Mouse (Mus musculus): ENCODE results near the gene Rad51b. TPM values are rescaled to one million over a fixed set of nuclear protein-coding genes. Genes with fewer than 3 reads are reported as not detected.

The Rad51b gene
- total RNA-seq, 4 experiments from 2014 or later, result 0.35 to 0.74 (median 0.48) TPM

GRCm38 (mm10) chr12:79579018-79579585, 282.0 kb downstream of the Rad51b start:
- DNase-seq, result no peak

- no peak for DNase-seq
Measured at GRCm38 (mm10) chr12:79579837-79580236, 282.8 kb downstream of the Rad51b start.

- no peak for DNase-seq
Measured at GRCm38 (mm10) chr12:79584556-79585307, 287.6 kb downstream of the Rad51b start.

- DNase-seq, result no peak
Measured at GRCm38 (mm10) chr12:79585336-79585735, 288.3 kb downstream of the Rad51b start.

- DNase-seq, result no peak
Measured at GRCm38 (mm10) chr12:79588831-79589230, 291.7 kb downstream of the Rad51b start.

- no peak for DNase-seq
Measured at GRCm38 (mm10) chr12:79592206-79592605, 295.1 kb downstream of the Rad51b start.

GRCm38 (mm10) chr12:79596842-79597241, 299.8 kb downstream of the Rad51b start:
- DNase-seq, result no peak

- DNase-seq, result no peak
Measured at GRCm38 (mm10) chr12:79597351-79597750, 300.3 kb downstream of the Rad51b start.

- DNase-seq, result no peak
Measured at GRCm38 (mm10) chr12:79597786-79598185, 300.7 kb downstream of the Rad51b start.

- DNase-seq, result peak; percentile 39
Measured at GRCm38 (mm10) chr12:79598496-79598895, 301.4 kb downstream of the Rad51b start.

- peak; percentile 69 for DNase-seq
Measured at GRCm38 (mm10) chr12:79598901-79599300, 301.8 kb downstream of the Rad51b start.

- DNase-seq, result peak; percentile 93
Measured at GRCm38 (mm10) chr12:79600149-79600769, 303.2 kb downstream of the Rad51b start.

- DNase-seq, result no peak
Measured at GRCm38 (mm10) chr12:79602641-79603040, 305.6 kb downstream of the Rad51b start.

- DNase-seq, result no peak
Measured at GRCm38 (mm10) chr12:79604850-79605249, 307.8 kb downstream of the Rad51b start.

- DNase-seq, result no peak
Measured at GRCm38 (mm10) chr12:79606197-79606631, 309.1 kb downstream of the Rad51b start.

GRCm38 (mm10) chr12:79609399-79610010, 312.4 kb downstream of the Rad51b start:
- DNase-seq, result no peak

GRCm38 (mm10) chr12:79610511-79611103, 313.5 kb downstream of the Rad51b start:
- DNase-seq, result no peak

- DNase-seq, result no peak
Measured at GRCm38 (mm10) chr12:79611665-79612064, 314.6 kb downstream of the Rad51b start.

- DNase-seq, result peak; percentile 86
Measured at GRCm38 (mm10) chr12:79612334-79613060, 315.4 kb downstream of the Rad51b start.

- DNase-seq, result no peak
Measured at GRCm38 (mm10) chr12:79613061-79613788, 316.1 kb downstream of the Rad51b start.

GRCm38 (mm10) chr12:79613846-79614582, 316.9 kb downstream of the Rad51b start:
- DNase-seq, result no peak

Data from adrenal gland, adult 8-10 months (tissue).